Mouse (Mus musculus) thymus, postnatal 14 days (tissue): ENCODE measurements around the gene Ndst2.

Experiments used
- DNase-seq: peaks from one replicate; pipeline ENCODE4 v3.0.0; 2021

Gene Ndst2

GRCm38 (mm10) chr14:20733952-20734774 lies at the start of gene Ndst2:
Ndst2 (minus strand) TSS chr14:20734562.
- peak; percentile 83 for DNase-seq

- no peak for DNase-seq
Observed at GRCm38 (mm10) chr14:20783526-20783925, 49.2 kb upstream of the Ndst2 start.

GRCm38 (mm10) chr14:20782860-20783259 lies 48.5 kb upstream of the Ndst2 start:
- DNase-seq: no peak

GRCm38 (mm10) chr14:20780217-20780616 lies 45.9 kb upstream of the Ndst2 start:
- DNase-seq: no peak

GRCm38 (mm10) chr14:20778496-20778895 lies 44.1 kb upstream of the Ndst2 start:
- no peak for DNase-seq

GRCm38 (mm10) chr14:20775661-20776060 lies 41.3 kb upstream of the Ndst2 start:
- DNase-seq: no peak

- DNase-seq: no peak
Observed at GRCm38 (mm10) chr14:20773410-20773809, 39.0 kb upstream of the Ndst2 start.

- no peak for DNase-seq
Observed at GRCm38 (mm10) chr14:20772808-20773207, 38.4 kb upstream of the Ndst2 start.

GRCm38 (mm10) chr14:20771941-20772340 lies 37.6 kb upstream of the Ndst2 start:
- DNase-seq: no peak

GRCm38 (mm10) chr14:20768581-20768980 lies 34.2 kb upstream of the Ndst2 start:
- DNase-seq: no peak

GRCm38 (mm10) chr14:20767936-20768335 lies 33.6 kb upstream of the Ndst2 start:
- no peak for DNase-seq

- DNase-seq: peak; percentile 88
Observed at GRCm38 (mm10) chr14:20765642-20766258, 31.4 kb upstream of the Ndst2 start.

GRCm38 (mm10) chr14:20764942-20765341 lies 30.6 kb upstream of the Ndst2 start:
- no peak for DNase-seq

- DNase-seq: no peak
Observed at GRCm38 (mm10) chr14:20758768-20759435, 24.5 kb upstream of the Ndst2 start.

- no peak for DNase-seq
Observed at GRCm38 (mm10) chr14:20757370-20757907, 23.1 kb upstream of the Ndst2 start.

- DNase-seq: no peak
Observed at GRCm38 (mm10) chr14:20753792-20754191, 19.4 kb upstream of the Ndst2 start.

GRCm38 (mm10) chr14:20750503-20750902 lies 16.1 kb upstream of the Ndst2 start:
- no peak for DNase-seq

- DNase-seq: no peak
Observed at GRCm38 (mm10) chr14:20749494-20750051, 15.2 kb upstream of the Ndst2 start.

- DNase-seq: no peak
Observed at GRCm38 (mm10) chr14:20748388-20748787, 14.0 kb upstream of the Ndst2 start.

GRCm38 (mm10) chr14:20746935-20747334 lies 12.6 kb upstream of the Ndst2 start:
- DNase-seq: no peak

- DNase-seq: no peak
Observed at GRCm38 (mm10) chr14:20743614-20744013, 9.3 kb upstream of the Ndst2 start.

GRCm38 (mm10) chr14:20741301-20741700 lies 6.9 kb upstream of the Ndst2 start:
- no peak for DNase-seq

GRCm38 (mm10) chr14:20738511-20738910 lies 4.1 kb upstream of the Ndst2 start:
- DNase-seq: no peak
